Comparison of ENCODE assay signal across 8 mouse cellular contexts in the genomic region with DNA sequence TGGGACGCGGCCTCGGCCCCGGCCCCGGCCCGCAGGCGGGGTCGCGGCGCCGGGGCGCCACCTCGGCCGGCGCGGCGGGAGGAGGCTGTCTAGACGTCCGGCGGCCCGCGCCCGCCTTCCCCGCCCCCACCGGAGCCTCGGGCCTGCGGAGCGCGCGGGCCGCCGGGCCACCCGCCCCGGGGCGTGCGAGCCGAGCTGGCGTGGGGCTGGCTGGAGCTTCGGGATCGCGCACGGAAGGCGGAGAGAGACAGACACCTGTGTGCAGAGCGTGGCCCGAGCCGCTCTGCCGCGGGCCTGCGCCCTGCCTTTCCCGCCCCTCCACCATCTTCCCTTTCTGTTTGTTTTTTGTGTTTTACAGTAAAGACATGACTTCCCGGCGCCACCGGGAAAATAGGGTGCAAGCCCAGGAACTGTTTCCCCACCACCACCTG. TPM values are rescaled to one million over a fixed set of nuclear protein-coding genes. Genes with fewer than 3 reads are reported as not detected.
DNase-seq lines count a peak whose midpoint lies in the region; ATAC-seq and TF ChIP-seq lines count a peak whose summit lies in the region.

No protein-coding gene starts in this region.

- H3K27me3 ChIP-seq in hindbrain, postnatal 0 days (ENCODE audit: insufficient read depth, low read length) = no peaks in the 10 kb centered on the region

- H3K36me3 ChIP-seq in hindbrain, postnatal 0 days (ENCODE audit: insufficient read depth, low read length) = peaks cover 9% of the 10 kb centered on the region

- DNase-seq in Muller cell, postnatal 12 days (ENCODE audit: inconsistent ontology term) = peak; percentile 42
- peak; percentile 68 for DNase-seq in cerebellum, adult 9-11 months
- DNase-seq in gastrocnemius, adult 18-20 months (ENCODE audit: low spot score) = peak; percentile 30
- peak; percentile 49 for DNase-seq in hindbrain, postnatal 0 days (ENCODE audit: low spot score)
- peak; percentile 11 to 30 for DNase-seq in left cerebral cortex, postnatal 14 days (ENCODE audit: low spot score in 2 of 2)
- peak; percentile 41 to 48 for DNase-seq in right cerebral cortex, postnatal 10 days (ENCODE audit: low spot score in 2 of 2)
- peak; percentile 53 for DNase-seq in urinary bladder, postnatal 14 days (ENCODE audit: low spot score)

- H3K4me2 ChIP-seq in hindbrain, postnatal 0 days (ENCODE audit: low read depth, low read length) = peak overlapping the region; percentile 61

- peak overlapping the region; percentile 97 for H3K27ac ChIP-seq in hindbrain, postnatal 0 days

- intact Hi-C loops in left cerebral cortex, postnatal 14 days (cut with DNase I) = loop anchor here (5.0 kb wide), 1 partner anchor 65 kb away; no protein-coding TSS in a partner anchor

- 7% methylated on average over 45 of the region's 53 CpGs for WGBS in hindbrain, postnatal 0 days

- no peak for TF ChIP-seq CTCF in hindbrain, postnatal 0 days (IDR thresholded peaks at IDR 0.05; ENCODE audit: low read depth)

- peak; percentile 2 for ATAC-seq in hindbrain, postnatal 0 days
- ATAC-seq in megakaryocyte, adult 5-6 weeks (ENCODE audit: poor library complexity, severe bottlenecking) = peak; percentile 2; the same call in 1 of the 2 replicates

- peak overlapping the region; percentile 97 for H3K4me3 ChIP-seq in hindbrain, postnatal 0 days (ENCODE audit: low read length)

- peak overlapping the region; percentile 91 for H3K9ac ChIP-seq in hindbrain, postnatal 0 days (replicated peaks; ENCODE audit: low read length)

- no peaks in the 10 kb centered on the region for H3K9me3 ChIP-seq in hindbrain, postnatal 0 days (ENCODE audit: low read length)

- H3K4me1 ChIP-seq in hindbrain, postnatal 0 days (ENCODE audit: insufficient read depth, low read length) = peaks cover 9% of the 10 kb centered on the region; the same call in 1 of the 2 replicates

RNA-seq across cellular contexts. Expression of a gene that starts 0.7 kb away (rescaled TPM):
- total RNA-seq in gastrocnemius, adult 18-20 months (2021) = 10 to 100 TPM; 21.7 to 23.9 TPM
- total RNA-seq in hindbrain, postnatal 0 days (2014; rRNA removed) = 53.0 and 54.4 TPM in 2 replicates
- polyA plus RNA-seq in hindbrain, postnatal 0 days (2015; fragmentation: Nextera tagmentation; extraction: Ambion mirVana) = 46.2 and 47.1 TPM in 2 replicates
- total RNA-seq in left cerebral cortex, postnatal 14 days (2021) = 10 to 100 TPM; 55.4 to 58.3 TPM
- 111 and 133 TPM in 2 replicates for total RNA-seq in megakaryocyte, adult 5-6 weeks (2015)
- 103 and 104 TPM in 2 replicates for total RNA-seq in megakaryocyte, adult 5-6 weeks (2017)

RNA-seq across cellular contexts. Expression of a gene that starts 1.0 kb away (rescaled TPM):
- total RNA-seq in gastrocnemius, adult 18-20 months (2021) = 10 to 100 TPM; 10.7 to 10.8 TPM
- 7.3 and 9.4 TPM in 2 replicates for total RNA-seq in hindbrain, postnatal 0 days (2014; rRNA removed)
- polyA plus RNA-seq in hindbrain, postnatal 0 days (2015; fragmentation: Nextera tagmentation; extraction: Ambion mirVana) = 2.6 and 3.0 TPM in 2 replicates
- 10 to 100 TPM; 13.5 to 13.8 TPM for total RNA-seq in left cerebral cortex, postnatal 14 days (2021)
- total RNA-seq in megakaryocyte, adult 5-6 weeks (2015) = 19.2 and 21.1 TPM in 2 replicates
- total RNA-seq in megakaryocyte, adult 5-6 weeks (2017) = 10.8 and 14.1 TPM in 2 replicates

Comparison
In these comparisons a context has a peak if more than half of its experiments do, and no peak if none do; other contexts are left out.
1. Peak in every context shown above with its lines: DNase-seq, ATAC-seq, H3K4me3 ChIP-seq and H3K27ac ChIP-seq.